9 mouse cellular contexts compared by ENCODE assay signal in the genomic region with DNA sequence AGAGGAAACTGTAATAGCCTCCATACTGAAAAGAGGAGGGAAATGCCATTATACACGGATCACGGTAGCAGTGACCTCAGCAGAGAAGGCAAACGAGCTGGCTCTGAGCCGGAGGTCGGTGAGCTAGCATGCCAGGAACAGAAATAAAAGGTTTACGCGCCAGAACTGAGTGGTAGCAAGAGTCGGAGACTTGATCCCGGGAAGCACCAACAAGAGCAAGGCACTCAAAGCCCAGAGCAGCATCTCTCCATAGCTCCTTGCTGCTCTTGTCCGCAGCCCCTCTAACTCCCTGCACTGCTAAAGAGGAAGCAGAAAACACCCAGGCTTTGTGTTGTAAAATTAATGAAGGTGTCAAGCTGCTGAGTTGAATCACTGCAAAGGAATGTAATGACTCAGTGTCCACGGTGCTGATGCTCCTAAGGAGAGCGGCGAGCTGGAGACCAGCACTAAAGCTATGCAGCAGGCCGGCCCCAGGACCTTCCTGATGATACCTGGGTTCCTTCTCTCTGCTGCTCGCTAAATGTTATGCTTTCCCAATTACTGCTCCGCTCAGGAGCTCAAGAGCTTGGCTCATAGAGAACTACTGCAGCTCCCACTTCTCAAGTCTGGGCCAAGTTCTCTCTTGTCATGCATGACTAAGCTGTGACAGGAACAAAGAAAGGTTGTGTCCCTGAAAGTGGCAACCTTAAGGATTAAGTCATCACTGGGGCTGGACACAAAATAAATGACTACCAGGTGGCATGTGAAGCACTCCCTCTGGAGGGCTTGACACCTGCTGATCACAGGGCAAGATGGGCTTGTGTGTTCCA. TPM values are rescaled to one million over a fixed set of nuclear protein-coding genes. Genes with fewer than 3 reads are reported as not detected.
DNase-seq lines count a peak whose midpoint lies in the region; ATAC-seq lines count a peak whose summit lies in the region.
"Had no signal": no experiment of that assay in that cellular context is flagged by ENCODE, and none has a peak within 500 bp of the region (broad histone marks: within the 10 kb centered on the region; RNA-seq: fewer than 3 reads in every experiment).

No protein-coding gene starts in this region.

- peak overlapping the region; percentile 23; the same call in 1 of the 2 replicates for H3K9ac ChIP-seq in hindbrain, embryonic 12.5 days
- H3K9ac ChIP-seq in limb, embryonic 15.5 days, result no peak overlapping the region

- H3K4me1 ChIP-seq in embryonic facial prominence, embryonic 10.5 days, result peaks cover 59% of the 10 kb centered on the region
- H3K4me1 ChIP-seq in hindbrain, embryonic 12.5 days, result peaks cover 39% of the 10 kb centered on the region
- H3K4me1 ChIP-seq in limb, embryonic 15.5 days, result peaks cover 35% of the 10 kb centered on the region

- intact Hi-C loops in left cerebral cortex, postnatal 10 days (cut with DNase I), result no loop called here

- no peaks in the 10 kb centered on the region for H3K36me3 ChIP-seq in embryonic facial prominence, embryonic 10.5 days (replicated peaks)
- H3K36me3 ChIP-seq in hindbrain, embryonic 12.5 days, result no peaks in the 10 kb centered on the region
- H3K36me3 ChIP-seq in limb, embryonic 15.5 days, result no peaks in the 10 kb centered on the region

- H3K27me3 ChIP-seq in embryonic facial prominence, embryonic 10.5 days (replicated peaks; ENCODE audit: low read depth, poor library complexity, severe bottlenecking), result peaks cover 14% of the 10 kb centered on the region; the same call in 1 of the 2 replicates
- H3K27me3 ChIP-seq in hindbrain, embryonic 12.5 days, result peaks cover 11% of the 10 kb centered on the region
- peaks cover 16% of the 10 kb centered on the region; the same call in 1 of the 2 replicates for H3K27me3 ChIP-seq in limb, embryonic 15.5 days

- DNase-seq in cerebellum, postnatal 25 days, result peak; percentile 45 to 55
- DNase-seq in cerebellum, adult 9-10 months, result no peak
- peak; percentile 51 for DNase-seq in embryonic facial prominence, embryonic 10.5 days (ENCODE audit: low spot score)
- DNase-seq in neural tube, embryonic 10.5 days (ENCODE audit: extremely low spot score, low spot score), result peak; percentile 54
- no peak for DNase-seq in left cerebral cortex, postnatal 10 days (ENCODE audit: extremely low spot score in 1 of 2, low spot score in 2 of 2)
- no peak for DNase-seq in frontal cortex, postnatal 25 days (ENCODE audit: low spot score in 2 of 2)

- WGBS in embryonic facial prominence, embryonic 10.5 days, result 12% methylated on average over 16 of the region's 16 CpGs
- 9% methylated on average over 16 of the region's 16 CpGs for WGBS in hindbrain, embryonic 12.5 days
- WGBS in limb, embryonic 15.5 days, result 6% methylated on average over 16 of the region's 16 CpGs

- peak overlapping the region; percentile 25; the same call in 1 of the 2 replicates for H3K4me2 ChIP-seq in hindbrain, embryonic 12.5 days (replicated peaks)
- H3K4me2 ChIP-seq in limb, embryonic 15.5 days, result peak overlapping the region; percentile 1; the same call in 1 of the 2 replicates

- ATAC-seq in hindbrain, embryonic 12.5 days (ENCODE audit: low FRiP score), result 0 out of 2 replicates have a peak, but pooled peaks have one; percentile 53
- peak; percentile 35; the same call in 1 of the 2 replicates for ATAC-seq in limb, embryonic 15.5 days (ENCODE audit: insufficient number of reproducible peaks, low FRiP score, low TSS enrichment, low read depth)

- H3K4me3 ChIP-seq in embryonic facial prominence, embryonic 10.5 days, result peak overlapping the region; percentile 22
- H3K4me3 ChIP-seq in hindbrain, embryonic 12.5 days, result no peak overlapping the region
- no peak overlapping the region for H3K4me3 ChIP-seq in limb, embryonic 15.5 days

- no peaks in the 10 kb centered on the region for H3K9me3 ChIP-seq in embryonic facial prominence, embryonic 10.5 days
- H3K9me3 ChIP-seq in hindbrain, embryonic 12.5 days (replicated peaks), result no peaks in the 10 kb centered on the region
- H3K9me3 ChIP-seq in limb, embryonic 15.5 days, result no peaks in the 10 kb centered on the region
- H3K9me3 ChIP-seq: G1E had no signal

- peak overlapping the region; percentile 69 for H3K27ac ChIP-seq in embryonic facial prominence, embryonic 10.5 days (replicated peaks)
- H3K27ac ChIP-seq in hindbrain, embryonic 12.5 days, result peak overlapping the region; percentile 24
- 0 out of 2 replicates have a peak overlapping the region, but pooled peaks have one; percentile 1 for H3K27ac ChIP-seq in limb, embryonic 15.5 days

RNA-seq across cellular contexts. Expression of a gene that starts 50.1 kb away (rescaled TPM):
- 59.0 and 60.7 TPM in 2 replicates for polyA plus RNA-seq in embryonic facial prominence, embryonic 10.5 days (2016; fragmentation: Nextera tagmentation; extraction: Ambion mirVana)
- 49.4 and 55.5 TPM in 2 replicates for polyA plus RNA-seq in hindbrain, embryonic 12.5 days (2016; fragmentation: Nextera tagmentation; extraction: Ambion mirVana)
- polyA plus RNA-seq in limb, embryonic 15.5 days (2015; fragmentation: Nextera tagmentation; extraction: Ambion mirVana), result 45.6 and 52.1 TPM in 2 replicates
- 10 to 100 TPM; 34.8 to 36.9 TPM for total RNA-seq in left cerebral cortex, postnatal 10 days (2021)

RNA-seq across cellular contexts. Expression of a gene that starts 54.4 kb away (rescaled TPM):
- 34.2 and 36.9 TPM in 2 replicates for polyA plus RNA-seq in embryonic facial prominence, embryonic 10.5 days (2016; fragmentation: Nextera tagmentation; extraction: Ambion mirVana)
- 30.2 and 30.6 TPM in 2 replicates for polyA plus RNA-seq in hindbrain, embryonic 12.5 days (2016; fragmentation: Nextera tagmentation; extraction: Ambion mirVana)
- 38.7 and 38.8 TPM in 2 replicates for polyA plus RNA-seq in limb, embryonic 15.5 days (2015; fragmentation: Nextera tagmentation; extraction: Ambion mirVana)
- 10 to 100 TPM; 55.8 to 62.7 TPM for total RNA-seq in left cerebral cortex, postnatal 10 days (2021)

Comparison
In these comparisons a context has a peak if more than half of its experiments do, and no peak if none do; other contexts are left out.
1. DNase-seq: peak in cerebellum, postnatal 25 days (2 of 2), embryonic facial prominence, embryonic 10.5 days (single experiment) and neural tube, embryonic 10.5 days (single experiment); none in cerebellum, adult 9-10 months (single experiment), left cerebral cortex, postnatal 10 days (0 of 2) and frontal cortex, postnatal 25 days (0 of 2).
2. H3K27ac ChIP-seq: peak in every context shown above with its lines; median percentile 69 in embryonic facial prominence, embryonic 10.5 days; 24 in hindbrain, embryonic 12.5 days; 1 in limb, embryonic 15.5 days.